22 mouse cellular contexts compared by ENCODE assay signal in the genomic region with DNA sequence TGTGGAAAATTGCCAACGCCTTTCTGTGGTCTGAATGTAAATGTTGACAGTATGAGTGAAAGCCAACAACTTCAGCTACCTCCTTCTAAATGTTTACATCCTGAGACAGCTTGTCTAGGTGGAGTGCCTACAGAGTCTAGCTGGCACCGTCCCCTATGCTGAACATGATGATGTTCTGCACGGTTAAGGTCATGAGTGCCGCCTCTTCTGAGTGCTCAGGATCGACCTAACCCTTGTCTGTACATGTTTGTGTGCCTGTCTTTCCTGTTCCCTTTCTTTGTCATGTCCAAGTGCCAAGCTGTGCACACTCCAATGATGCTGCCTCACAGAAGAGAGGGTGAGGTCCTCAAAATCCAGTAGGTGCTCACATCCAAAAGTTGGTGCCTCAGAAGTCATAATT.
DNase-seq lines count a peak whose midpoint lies in the region; ATAC-seq and TF ChIP-seq lines count a peak whose summit lies in the region.
"Had no signal": no experiment of that assay in that cellular context is flagged by ENCODE, and none has a peak within 500 bp of the region (broad histone marks: within the 10 kb centered on the region; RNA-seq: fewer than 3 reads in every experiment).

No protein-coding gene starts in this region.

- H3K9me3 ChIP-seq in midbrain, embryonic 14.5 days (ENCODE audit: control insufficient read depth, low read length) = no peaks in the 10 kb centered on the region
- H3K9me3 ChIP-seq in midbrain, embryonic 15.5 days = no peaks in the 10 kb centered on the region
- peaks cover 5% of the 10 kb centered on the region for H3K9me3 ChIP-seq in ES-E14 (ENCODE audit: control insufficient read depth, insufficient read depth, low read depth, low read length)
- no peaks in the 10 kb centered on the region for H3K9me3 ChIP-seq in stomach, postnatal 0 days (ENCODE audit: control insufficient read depth, low read length)
- H3K9me3 ChIP-seq: forebrain, embryonic 10.5 days; forebrain, embryonic 13.5 days; heart, embryonic 10.5 days; heart, embryonic 13.5 days; hindbrain, embryonic 12.5 days had no signal

- TF ChIP-seq EP300 in stomach, postnatal 0 days (optimal IDR thresholded peaks at IDR 0.05) = no peak

- no peaks in the 10 kb centered on the region for H3K4me1 ChIP-seq in midbrain, embryonic 14.5 days (ENCODE audit: control insufficient read depth, insufficient read depth, low read length)
- no peaks in the 10 kb centered on the region for H3K4me1 ChIP-seq in midbrain, embryonic 15.5 days
- H3K4me1 ChIP-seq in ES-E14 (ENCODE audit: control insufficient read depth in 2 of 2, insufficient read depth in 2 of 2, low read length in 2 of 2, poor library complexity in 1 of 2) = no peaks in the 10 kb centered on the region
- H3K4me1 ChIP-seq in stomach, postnatal 0 days (replicated peaks; ENCODE audit: control insufficient read depth, insufficient read depth) = no peaks in the 10 kb centered on the region
- H3K4me1 ChIP-seq: forebrain, embryonic 10.5 days; forebrain, embryonic 13.5 days; heart, embryonic 10.5 days; heart, embryonic 13.5 days; hindbrain, embryonic 12.5 days had no signal

- H3K4me3 ChIP-seq in midbrain, embryonic 14.5 days (replicated peaks; ENCODE audit: low read depth, low read length) = no peak overlapping the region
- no peak overlapping the region for H3K4me3 ChIP-seq in midbrain, embryonic 15.5 days
- H3K4me3 ChIP-seq in ES-E14 (ENCODE audit: insufficient read depth in 1 of 2, low read depth in 1 of 2, low read length in 2 of 2, poor library complexity in 1 of 2, severe bottlenecking in 1 of 2) = no peak overlapping the region
- H3K4me3 ChIP-seq in stomach, postnatal 0 days (ENCODE audit: low read depth, low read length) = no peak overlapping the region
- H3K4me3 ChIP-seq: forebrain, embryonic 10.5 days; forebrain, embryonic 13.5 days; heart, adult 2 months; heart, embryonic 10.5 days; heart, embryonic 13.5 days; hindbrain, embryonic 12.5 days had no signal

- H3K27ac ChIP-seq in midbrain, embryonic 14.5 days (replicated peaks; ENCODE audit: low read depth, low read length) = no peak overlapping the region
- no peak overlapping the region for H3K27ac ChIP-seq in midbrain, embryonic 15.5 days
- H3K27ac ChIP-seq in ES-E14 (ENCODE audit: insufficient read depth, low read depth, low read length, poor library complexity, severe bottlenecking) = 0 out of 2 replicates have a peak overlapping the region, but pooled peaks have one; percentile 10
- no peak overlapping the region for H3K27ac ChIP-seq in stomach, postnatal 0 days (replicated peaks)
- H3K27ac ChIP-seq: forebrain, embryonic 10.5 days; forebrain, embryonic 13.5 days; heart, adult 2 months; heart, embryonic 10.5 days; heart, embryonic 13.5 days; hindbrain, embryonic 12.5 days had no signal

- H3K36me3 ChIP-seq in midbrain, embryonic 14.5 days (ENCODE audit: control insufficient read depth, insufficient read depth, low read length) = no peaks in the 10 kb centered on the region
- no peaks in the 10 kb centered on the region for H3K36me3 ChIP-seq in midbrain, embryonic 15.5 days (replicated peaks)
- no peaks in the 10 kb centered on the region for H3K36me3 ChIP-seq in ES-E14 (ENCODE audit: control insufficient read depth, insufficient read depth, low read length, poor library complexity, severe bottlenecking)
- no peaks in the 10 kb centered on the region for H3K36me3 ChIP-seq in stomach, postnatal 0 days (ENCODE audit: control insufficient read depth, insufficient read depth, low read length)
- H3K36me3 ChIP-seq: forebrain, embryonic 10.5 days; heart, embryonic 10.5 days; heart, embryonic 13.5 days; hindbrain, embryonic 12.5 days had no signal

- ATAC-seq in midbrain, embryonic 14.5 days (ENCODE audit: low FRiP score, low TSS enrichment) = no peak
- ATAC-seq in midbrain, embryonic 15.5 days (replicated peaks) = no peak
- ATAC-seq in stomach, postnatal 0 days (ENCODE audit: low FRiP score, low TSS enrichment) = peak; percentile 86
- ATAC-seq: CD4-positive, CD25-positive, alpha-beta regulatory T cell, adult 4 months; forebrain, embryonic 13.5 days; forebrain, embryonic 16.5 days had no signal

- no peaks in the 10 kb centered on the region for H3K27me3 ChIP-seq in midbrain, embryonic 14.5 days (ENCODE audit: control insufficient read depth, insufficient read depth, low read length)
- no peaks in the 10 kb centered on the region for H3K27me3 ChIP-seq in midbrain, embryonic 15.5 days (replicated peaks)
- no peaks in the 10 kb centered on the region for H3K27me3 ChIP-seq in stomach, postnatal 0 days (ENCODE audit: control insufficient read depth, insufficient read depth, low read length)
- H3K27me3 ChIP-seq: forebrain, embryonic 13.5 days; heart, embryonic 13.5 days; hindbrain, embryonic 12.5 days had no signal

- TF ChIP-seq CTCF in stomach, postnatal 0 days (IDR thresholded peaks at IDR 0.05; ENCODE audit: low read depth) = no peak

- in situ Hi-C loops in ES-E14 (cut with MboI; ENCODE audit: low sequenced_read_pairs in 2 of 2, unreplicated experiment in 2 of 2) = no loop called here

- DNase-seq in midbrain, embryonic 14.5 days = peak; percentile 8
- DNase-seq in ES-E14 (ENCODE audit: low read depth, low spot score) (no peak), R1 (ENCODE audit: low read depth, low spot score) (peak; percentile 4)
- DNase-seq in stomach, postnatal 0 days (ENCODE audit: low spot score) = no peak
- no peak for DNase-seq in adrenal gland, adult 2 months
- DNase-seq: adrenal gland, postnatal 14 days; cerebellum, adult 18-20 months; cerebellum, adult 9-10 months; cerebellum, postnatal 14 days; gastrocnemius, postnatal 10 days; gastrocnemius, postnatal 36 days; heart, adult 2 months; heart, postnatal 14 days; heart, postnatal 4 days had no signal

- no peak overlapping the region for H3K9ac ChIP-seq in midbrain, embryonic 14.5 days (replicated peaks; ENCODE audit: low read length)
- H3K9ac ChIP-seq in midbrain, embryonic 15.5 days = no peak overlapping the region
- no peak overlapping the region for H3K9ac ChIP-seq in ES-E14 (ENCODE audit: insufficient read depth, low read depth, low read length, poor library complexity, severe bottlenecking)
- H3K9ac ChIP-seq in stomach, postnatal 0 days (ENCODE audit: low read length) = no peak overlapping the region
- H3K9ac ChIP-seq: forebrain, embryonic 13.5 days; heart, embryonic 13.5 days; hindbrain, embryonic 12.5 days had no signal

- 88% methylated on average over 5 of the region's 5 CpGs for WGBS in midbrain, embryonic 14.5 days
- WGBS in midbrain, embryonic 15.5 days = 89% methylated on average over 5 of the region's 5 CpGs
- WGBS in stomach, postnatal 0 days = 51% methylated on average over 5 of the region's 5 CpGs

- H3K4me2 ChIP-seq in midbrain, embryonic 14.5 days (ENCODE audit: low read length) = no peak overlapping the region
- no peak overlapping the region for H3K4me2 ChIP-seq in midbrain, embryonic 15.5 days
- no peak overlapping the region for H3K4me2 ChIP-seq in stomach, postnatal 0 days (replicated peaks; ENCODE audit: low read depth)
- H3K4me2 ChIP-seq: forebrain, embryonic 13.5 days; heart, embryonic 13.5 days; hindbrain, embryonic 12.5 days had no signal

TF ChIP-seq in ES-E14, 5 proteins besides CTCF, POLR2A, EP300 and RAD21:
- TF ChIP-seq CHD2 (IDR thresholded peaks at IDR 0.05; ENCODE audit: low read depth, low read length) (no peak), MAFK (IDR thresholded peaks at IDR 0.05; ENCODE audit: insufficient read depth, low read depth, low read length) (no peak), HCFC1 (IDR thresholded peaks at IDR 0.05; ENCODE audit: borderline replicate concordance, insufficient read depth, low read length) (no peak), ZC3H11A (IDR thresholded peaks at IDR 0.05; ENCODE audit: borderline replicate concordance, low read depth, low read length) (no peak), ZNF384 (IDR thresholded peaks at IDR 0.05; ENCODE audit: low read depth, low read length) (no peak)
TF ChIP-seq in ES-E14: peak in this region for 0.

Comparison
In these comparisons a context has a peak if more than half of its experiments do, and no peak if none do; other contexts are left out.
1. DNase-seq: peak in midbrain, embryonic 14.5 days (single experiment) and R1 (single experiment); none in ES-E14 (single experiment), stomach, postnatal 0 days (single experiment) and adrenal gland, adult 2 months (single experiment).